17 mouse cellular contexts compared by ENCODE assay signal in genomic region chr10:96481325-96481638, GRCm38 (mm10).
DNase-seq lines count a peak whose midpoint lies in the region; ATAC-seq lines count a peak whose summit lies in the region.
"Had no signal": no experiment of that assay in that cellular context is flagged by ENCODE, and none has a peak within 500 bp of the region (broad histone marks: within the 10 kb centered on the region; RNA-seq: fewer than 3 reads in every experiment).

No protein-coding gene starts in this region.

- no peak overlapping the region for H3K9ac ChIP-seq in lung, embryonic 16.5 days (ENCODE audit: low read length)
- no peak overlapping the region for H3K9ac ChIP-seq in kidney, embryonic 16.5 days (replicated peaks; ENCODE audit: low read length)
- H3K9ac ChIP-seq: heart, embryonic 15.5 days had no signal

- no peaks in the 10 kb centered on the region for H3K36me3 ChIP-seq in lung, embryonic 16.5 days (ENCODE audit: control insufficient read depth, insufficient read depth, low read length)
- no peaks in the 10 kb centered on the region for H3K36me3 ChIP-seq in limb, embryonic 10.5 days
- no peaks in the 10 kb centered on the region for H3K36me3 ChIP-seq in splenic B cell, adult 2 months (ENCODE audit: control insufficient read depth, insufficient read depth, low read length, poor library complexity, severe bottlenecking)
- H3K36me3 ChIP-seq in kidney, embryonic 16.5 days (ENCODE audit: insufficient read depth, low read length) = no peaks in the 10 kb centered on the region
- H3K36me3 ChIP-seq: G1E; heart, embryonic 15.5 days; hindbrain, embryonic 10.5 days had no signal

- no peaks in the 10 kb centered on the region for H3K27me3 ChIP-seq in lung, embryonic 16.5 days (ENCODE audit: control insufficient read depth, insufficient read depth, low read depth, low read length)
- H3K27me3 ChIP-seq in limb, embryonic 10.5 days (ENCODE audit: low read depth, poor library complexity, severe bottlenecking) = no peaks in the 10 kb centered on the region
- H3K27me3 ChIP-seq in splenic B cell, adult 2 months (ENCODE audit: control insufficient read depth, insufficient read depth, low read length, poor library complexity, severe bottlenecking) = no peaks in the 10 kb centered on the region
- no peaks in the 10 kb centered on the region for H3K27me3 ChIP-seq in kidney, embryonic 16.5 days (ENCODE audit: insufficient read depth, low read length)
- H3K27me3 ChIP-seq: heart, embryonic 15.5 days had no signal

- DNase-seq in lung, postnatal 10 days = no peak
- no peak for DNase-seq in limb, embryonic 10.5 days (ENCODE audit: low spot score)
- peak; percentile 61 for DNase-seq in splenic B cell, adult 2 months (ENCODE audit: low read depth, low spot score)
- no peak for DNase-seq in gastrocnemius, postnatal 10 days
- DNase-seq: adrenal gland, postnatal 36 days; gastrocnemius, postnatal 14 days; heart, adult 2 months; kidney, adult 9 months; kidney, postnatal 36 days; liver; thymus, postnatal 25 days had no signal

- H3K4me2 ChIP-seq in lung, embryonic 16.5 days (ENCODE audit: low read depth, low read length) = no peak overlapping the region
- H3K4me2 ChIP-seq in kidney, embryonic 16.5 days (replicated peaks; ENCODE audit: low read depth, low read length) = no peak overlapping the region
- H3K4me2 ChIP-seq: heart, embryonic 15.5 days had no signal

- H3K4me1 ChIP-seq in lung, embryonic 16.5 days (replicated peaks; ENCODE audit: control insufficient read depth, insufficient read depth, low read length) = peaks cover 14% of the 10 kb centered on the region
- H3K4me1 ChIP-seq in limb, embryonic 10.5 days = peaks cover 23% of the 10 kb centered on the region
- no peaks in the 10 kb centered on the region; the same call in 1 of the 2 replicates for H3K4me1 ChIP-seq in kidney, embryonic 16.5 days (ENCODE audit: insufficient read depth, low read length)
- H3K4me1 ChIP-seq: heart, embryonic 15.5 days had no signal

- H3K9me3 ChIP-seq in lung, embryonic 16.5 days (ENCODE audit: control insufficient read depth, low read length) = no peaks in the 10 kb centered on the region
- no peaks in the 10 kb centered on the region for H3K9me3 ChIP-seq in limb, embryonic 10.5 days (replicated peaks)
- no peaks in the 10 kb centered on the region for H3K9me3 ChIP-seq in kidney, embryonic 16.5 days (ENCODE audit: low read length)
- H3K9me3 ChIP-seq: heart, embryonic 15.5 days; hindbrain, embryonic 10.5 days had no signal

- H3K27ac ChIP-seq in lung, embryonic 16.5 days (ENCODE audit: low read length) = peak overlapping the region; percentile 40; the same call in 1 of the 2 replicates
- peak overlapping the region; percentile 77 for H3K27ac ChIP-seq in limb, embryonic 10.5 days
- H3K27ac ChIP-seq in kidney, embryonic 16.5 days (ENCODE audit: low read length) = no peak overlapping the region
- H3K27ac ChIP-seq: heart, adult 2 months; heart, embryonic 15.5 days had no signal

- WGBS in lung, embryonic 16.5 days = 57% methylated on average over 8 of the region's 8 CpGs
- 87% methylated on average over 8 of the region's 8 CpGs for WGBS in limb, embryonic 10.5 days
- WGBS in kidney, embryonic 16.5 days = 61% methylated on average over 8 of the region's 8 CpGs

- no peak overlapping the region for H3K4me3 ChIP-seq in lung, embryonic 16.5 days (ENCODE audit: low read length)
- no peak overlapping the region for H3K4me3 ChIP-seq in limb, embryonic 10.5 days
- no peak overlapping the region for H3K4me3 ChIP-seq in kidney, embryonic 16.5 days (ENCODE audit: low read length)
- H3K4me3 ChIP-seq: heart, adult 2 months; heart, embryonic 15.5 days; hindbrain, embryonic 10.5 days had no signal

- ATAC-seq in lung, embryonic 16.5 days (ENCODE audit: low read depth) = no peak
- peak; percentile 40 for ATAC-seq in activated CD4-positive, CD25-positive, alpha-beta regulatory T cell, adult 4 months
- ATAC-seq in kidney, embryonic 16.5 days (ENCODE audit: low FRiP score, low TSS enrichment) = no peak
